Mouse (Mus musculus) ES-E14 (cell line): ENCODE results near the gene Dapk1.

Experiments
- HCFC1 ChIP-seq: IDR thresholded peaks from 2 replicates; pipeline ENCODE4 v1.6.1; 2012; ENCODE audit warnings: low read length, inconsistent platforms, borderline replicate concordance; ENCODE audit not compliant: insufficient read depth
- MAFK ChIP-seq: IDR thresholded peaks from 2 replicates; pipeline ENCODE4 v1.6.1; 2014; ENCODE audit warnings: mild to moderate bottlenecking, low read depth, low read length, inconsistent platforms; ENCODE audit not compliant: insufficient read depth

DNA sequence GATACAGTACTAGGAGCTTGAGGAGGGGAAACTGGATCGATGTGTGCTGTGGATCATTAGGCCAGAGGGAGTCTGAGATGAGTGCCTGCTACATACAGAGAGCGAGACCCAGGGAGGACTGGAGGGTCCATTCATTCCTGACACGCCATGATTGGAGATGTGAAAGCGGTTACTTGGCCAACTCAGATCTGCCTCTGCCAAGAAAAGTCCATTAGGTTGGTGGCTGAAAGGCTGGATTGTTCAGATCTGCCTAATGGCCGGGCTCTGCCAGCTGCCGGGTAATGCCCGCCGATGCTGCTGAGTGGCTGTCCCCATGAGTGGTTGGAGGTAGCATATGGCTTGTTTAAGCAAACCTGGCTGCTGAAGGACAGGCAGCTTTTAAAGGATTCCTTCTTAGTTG, 12.4 kb downstream of the Dapk1 start:
- TF ChIP-seq MAFK (no peak), HCFC1 (no peak)
